Mouse (Mus musculus) CH12.LX (cell line): Measurements from ENCODE around the gene Dscam. TPM values are rescaled to one million over a fixed set of nuclear protein-coding genes. Genes with fewer than 3 reads are reported as not detected.

Experiments used
- DNase-seq: peaks from one replicate; pipeline ENCODE4 v3.0.0-alpha.2; 2013; ENCODE audit errors: extremely low read depth
- H3K27ac ChIP-seq: 2 replicates; pipeline ENCODE4 v1.5.1; 2012; ENCODE audit warnings: low read depth, mild to moderate bottlenecking, control low read depth, moderate library complexity; ENCODE audit not compliant: insufficient read depth
- H3K27me3 ChIP-seq: replicated peaks from 2 replicates; pipeline ENCODE3; 2012; ENCODE audit warnings: inconsistent platforms
- H3K36me3 ChIP-seq, 2 experiments: replicated peaks in 1 of 2; 2 replicates each; pipeline versions ENCODE3 to v1.6.1; 2012; ENCODE audit warnings: inconsistent platforms in 1 of 2, low read length in 1 of 2, mild to moderate bottlenecking in 1 of 2, mixed read lengths in 1 of 2, moderate library complexity in 1 of 2; ENCODE audit not compliant: control insufficient read depth in 1 of 2, insufficient read depth in 1 of 2
- H3K4me1 ChIP-seq, 2 experiments: 2 replicates each; pipeline ENCODE4 v1.6.1; 2012; ENCODE audit warnings: inconsistent platforms in 1 of 2, moderate library complexity in 1 of 2; ENCODE audit not compliant: insufficient read depth in 2 of 2, control insufficient read depth in 1 of 2
- H3K4me2 ChIP-seq: 2 replicates; pipeline ENCODE4 v1.6.1; 2012; ENCODE audit warnings: low read depth, mild to moderate bottlenecking, control low read depth; ENCODE audit not compliant: poor library complexity, insufficient read depth, severe bottlenecking
- H3K4me3 ChIP-seq, 3 experiments: fragments of 150-350 bp in 1 of 3; sonication (generic) in 1 of 3; replicated peaks in 1 of 3; 2 replicates each; pipeline versions ENCODE3 to v1.5.1; 2011 to 2012; ENCODE audit warnings: low read depth in 2 of 3, low read length in 2 of 3, mild to moderate bottlenecking in 2 of 3, moderate library complexity in 2 of 3, control low read depth in 1 of 3, improper control_type of control experiment in 1 of 3, inconsistent platforms in 1 of 3, mixed read lengths in 1 of 3; ENCODE audit not compliant: poor library complexity in 1 of 3
- H3K79me2 ChIP-seq: replicated peaks from 2 replicates; pipeline ENCODE4 v1.6.1; 2012; ENCODE audit warnings: mild to moderate bottlenecking, moderate library complexity; ENCODE audit not compliant: control insufficient read depth, poor library complexity, insufficient read depth, severe bottlenecking; ENCODE audit errors: extremely low read depth
- H3K9ac ChIP-seq: 2 replicates; pipeline ENCODE4 v1.6.1; 2012; ENCODE audit warnings: low read depth, mild to moderate bottlenecking, control low read depth, moderate library complexity; ENCODE audit not compliant: insufficient read depth
- H3K9me3 ChIP-seq: replicated peaks from 2 replicates; pipeline ENCODE3; 2012; ENCODE audit warnings: low read length, inconsistent platforms, mixed read lengths
- CHD1 ChIP-seq: IDR thresholded peaks from 2 replicates; pipeline ENCODE4 v1.6.1; 2012; ENCODE audit warnings: low read depth, low read length, improper control_type of control experiment, inconsistent platforms
- CHD2 ChIP-seq: IDR thresholded peaks from 2 replicates; pipeline ENCODE4 v1.6.1; 2011; ENCODE audit warnings: low read length, improper control_type of control experiment
- CTCF ChIP-seq, 2 experiments: IDR thresholded peaks in 1 of 2; conservative IDR thresholded peaks in 1 of 2; 2 replicates each; pipeline ENCODE4 v1.5.1; 2011 to 2012; ENCODE audit warnings: low read depth in 2 of 2, low read length in 2 of 2, improper control_type of control experiment in 1 of 2, inconsistent platforms in 1 of 2, mild to moderate bottlenecking in 1 of 2, moderate library complexity in 1 of 2
- ELF1 ChIP-seq: IDR thresholded peaks from 2 replicates; pipeline ENCODE4 v1.6.1; 2014; ENCODE audit warnings: low read depth, mild to moderate bottlenecking, inconsistent platforms, low read length, improper control_type of control experiment
- EP300 ChIP-seq: IDR thresholded peaks from 2 replicates; pipeline ENCODE4 v1.6.1; 2011; ENCODE audit warnings: low read length, improper control_type of control experiment
- HCFC1 ChIP-seq: IDR thresholded peaks from 2 replicates; pipeline ENCODE4 v1.6.1; 2012; ENCODE audit warnings: low read depth, mild to moderate bottlenecking, inconsistent platforms, low read length, improper control_type of control experiment
- JUN ChIP-seq: IDR thresholded peaks from 2 replicates; pipeline ENCODE4 v1.6.1; 2011; ENCODE audit warnings: low read depth, mild to moderate bottlenecking, low read length, improper control_type of control experiment, moderate library complexity; ENCODE audit not compliant: insufficient read depth
- KAT2A ChIP-seq: IDR thresholded peaks from 2 replicates; pipeline ENCODE4 v1.6.1; 2012; ENCODE audit warnings: low read length, improper control_type of control experiment, inconsistent platforms; ENCODE audit not compliant: insufficient replicate concordance
- MAFK ChIP-seq: IDR thresholded peaks from 2 replicates; pipeline ENCODE4 v1.6.1; 2011; ENCODE audit warnings: low read length, improper control_type of control experiment; ENCODE audit not compliant: insufficient replicate concordance
- MAX ChIP-seq: IDR thresholded peaks from 2 replicates; pipeline ENCODE4 v1.6.1; 2011; ENCODE audit warnings: low read length, improper control_type of control experiment
- MEF2A ChIP-seq: IDR thresholded peaks from 2 replicates; pipeline ENCODE4 v1.6.1; 2014; ENCODE audit warnings: low read depth, mild to moderate bottlenecking, inconsistent platforms, low read length, improper control_type of control experiment, borderline replicate concordance
- MXI1 ChIP-seq: IDR thresholded peaks from 2 replicates; pipeline ENCODE4 v1.6.1; 2011; ENCODE audit warnings: mild to moderate bottlenecking, low read depth, low read length, improper control_type of control experiment
- MYC ChIP-seq: IDR thresholded peaks from 2 replicates; pipeline ENCODE4 v1.6.1; 2011; ENCODE audit warnings: low read depth, mild to moderate bottlenecking, improper control_type of control experiment, low read length
- NELFE ChIP-seq: IDR thresholded peaks from 2 replicates; pipeline ENCODE4 v1.6.1; 2011; ENCODE audit warnings: low read depth, low read length, improper control_type of control experiment
- NRF1 ChIP-seq: IDR thresholded peaks from 2 replicates; pipeline ENCODE4 v1.6.1; 2014; ENCODE audit warnings: low read depth, mild to moderate bottlenecking, inconsistent platforms, low read length, improper control_type of control experiment, moderate library complexity
- PAX5 ChIP-seq: IDR thresholded peaks from 2 replicates; pipeline ENCODE4 v1.6.1; 2012; ENCODE audit warnings: low read length, inconsistent platforms, mixed read lengths
- POLR2AphosphoS2 ChIP-seq: IDR thresholded peaks from 2 replicates; pipeline ENCODE4 v1.6.1; 2011; ENCODE audit warnings: low read depth, low read length, improper control_type of control experiment
- TBP ChIP-seq: conservative IDR thresholded peaks from 2 replicates; pipeline ENCODE4 v1.6.1; 2011; ENCODE audit warnings: low read depth, low read length, improper control_type of control experiment
- USF1 ChIP-seq: IDR thresholded peaks from 2 replicates; pipeline ENCODE4 v1.6.1; 2014; ENCODE audit warnings: low read depth, mild to moderate bottlenecking, inconsistent platforms, low read length, improper control_type of control experiment
- ZKSCAN1 ChIP-seq: IDR thresholded peaks from 2 replicates; pipeline ENCODE4 v1.6.1; 2012; ENCODE audit warnings: low read depth, inconsistent platforms, low read length, improper control_type of control experiment, borderline replicate concordance
- ZNF384 ChIP-seq: IDR thresholded peaks from 2 replicates; pipeline ENCODE4 v1.6.1; 2012; ENCODE audit warnings: low read depth, low read length, improper control_type of control experiment, inconsistent platforms
- dilution Hi-C: fragments of 300-500 bp; cut with MboI; formaldehyde crosslinking; loops from 2 replicates; pipeline ENCODE4 v1.14.3; 2020; ENCODE audit warnings: low sequenced_read_pairs; ENCODE audit not compliant: extremely low pct_unique_long_range_greater_than_20kb, extremely low pct_ligation_motif_present
- in situ Hi-C: fragments of 300-500 bp; cut with MboI; formaldehyde crosslinking; loops from 3 replicates; pipeline ENCODE4 v1.14.3; 2019; ENCODE audit warnings: low sequenced_read_pairs, low pct_ligation_motif_present, low pct_unique_long_range_greater_than_20kb, mixed read lengths
- polyA plus RNA-seq: library from polyadenylated mRNA; unstranded; fragments of >175 nt; gene quantifications from 2 replicates; pipeline ENCODE4 v1.2.1, GENCODE M21; 2012; ENCODE audit warnings: low read depth; ENCODE audit not compliant: insufficient read length
- total RNA-seq, 2 experiments: library from RNA; depleted of rRNA; stranded (reverse); fragments of 300-350 nt in 1 of 2; fragments of >200 nt in 1 of 2; gene quantifications; 2 replicates each; pipeline ENCODE4 v1.2.3; 2012 to 2014

Dscam gene
- total and polyA plus RNA-seq, 3 experiments, result under 0.01 to 0.39 (median 0.12) TPM

GRCm38 (mm10) chr16:96912836-96913235 is 257.7 kb downstream of the Dscam start:
- H3K4me1 ChIP-seq, result peaks cover 4 to 22% of the 10 kb centered on the region in 2 experiments; a peak in 3 of 4 replicates
- in situ Hi-C loops (no loop called here), dilution Hi-C loops (no loop called here)

GRCm38 (mm10) chr16:96912103-96912502 is 258.4 kb downstream of the Dscam start:
- no peak for DNase-seq
- Histone ChIP-seq H3K4me3 (no peak overlapping the region), H3K79me2 (no peaks in the 10 kb centered on the region), H3K4me1 (peaks cover 4 to 24% of the 10 kb centered on the region in 2 experiments; a peak in 3 of 4 replicates), H3K36me3 (no peaks in the 10 kb centered on the region), H3K27me3 (no peaks in the 10 kb centered on the region), H3K4me2 (no peak overlapping the region), H3K9ac (no peak overlapping the region), H3K9me3 (no peaks in the 10 kb centered on the region), H3K27ac (no peak overlapping the region)
- TF ChIP-seq CHD1 (no peak), CTCF (conservative IDR thresholded peaks at IDR 0.05 in 1 of 2, IDR thresholded peaks at IDR 0.05 in 1 of 2; ENCODE audit: low read depth in 2 of 2, low read length in 2 of 2) (no peak), MAX (no peak), KAT2A (no peak), NELFE (no peak), MAFK (no peak), CHD2 (no peak)
- in situ Hi-C loops, result no loop called here
- dilution Hi-C loops, result no loop called here

More at GRCm38 (mm10) chr16:96912836-96913235, 257.7 kb downstream of the Dscam start:
- Histone ChIP-seq H3K36me3 (no peaks in the 10 kb centered on the region), H3K4me2 (no peak overlapping the region), H3K9ac (no peak overlapping the region), H3K79me2 (no peaks in the 10 kb centered on the region), H3K27ac (no peak overlapping the region), H3K4me3 (no peak overlapping the region), H3K9me3 (no peaks in the 10 kb centered on the region), H3K27me3 (no peaks in the 10 kb centered on the region)
- DNase-seq, result no peak
- no peak for TF ChIP-seq EP300
- no peak for TF ChIP-seq ZNF384
- no peak for TF ChIP-seq KAT2A
- TF ChIP-seq MXI1, result no peak
- TF ChIP-seq ZKSCAN1, result no peak
- TF ChIP-seq PAX5, result no peak
- TF ChIP-seq JUN, result no peak
- no peak for TF ChIP-seq MAX
- no peak for TF ChIP-seq CHD2
- no peak for TF ChIP-seq MYC
- no peak for TF ChIP-seq ELF1
- TF ChIP-seq USF1, result no peak
- TF ChIP-seq NRF1, result no peak
- no peak for TF ChIP-seq HCFC1
- TF ChIP-seq MEF2A, result no peak
- TF ChIP-seq MAFK, result no peak
- no peak for TF ChIP-seq CTCF (conservative IDR thresholded peaks at IDR 0.05 in 1 of 2, IDR thresholded peaks at IDR 0.05 in 1 of 2; ENCODE audit: low read depth in 2 of 2, low read length in 2 of 2)
- no peak for TF ChIP-seq NELFE
- TF ChIP-seq TBP, result no peak
- TF ChIP-seq POLR2AphosphoS2, result no peak
